Mouse (Mus musculus): ENCODE data around the gene Dgat2. TPM values are rescaled to one million over a fixed set of nuclear protein-coding genes. Genes with fewer than 3 reads are reported as not detected.

The Dgat2 gene
- polyA plus RNA-seq, 1 experiment from 2014 or later = 194 TPM

DNA sequence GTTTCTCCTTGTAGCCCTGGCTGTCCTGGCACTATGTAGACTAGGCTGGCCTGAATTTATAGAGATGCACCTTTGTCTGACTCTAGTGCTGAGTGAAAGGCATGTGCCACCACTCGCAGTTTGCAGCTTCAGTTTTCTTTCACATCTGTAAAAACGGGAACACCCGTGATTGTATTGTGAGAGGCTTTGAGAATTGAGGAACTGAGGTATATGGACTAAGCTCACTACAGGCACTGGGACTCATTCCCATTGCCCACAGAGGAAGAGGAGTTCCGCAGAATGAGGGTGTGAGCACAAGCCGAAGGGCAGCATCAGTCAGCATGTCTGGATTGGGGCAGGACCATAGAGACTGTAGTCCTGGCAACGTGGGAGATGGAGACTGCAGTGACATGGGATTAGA, 1.2 kb upstream of the Dgat2 start:
- Histone ChIP-seq H3K9ac (ENCODE audit: low read depth, low read length) (no peak overlapping the region), H3K36me3 (ENCODE audit: control insufficient read depth, insufficient read depth) (no peaks in the 10 kb centered on the region), H3K27me3 (ENCODE audit: control insufficient read depth, insufficient read depth, low read depth, low read length) (peaks cover 9% of the 10 kb centered on the region), H3K9me3 (replicated peaks; ENCODE audit: control insufficient read depth, low read length) (no peaks in the 10 kb centered on the region), H3K4me1 (ENCODE audit: control insufficient read depth, low read depth, low read length) (peaks cover 19% of the 10 kb centered on the region), H3K4me2 (ENCODE audit: low read depth, low read length) (peak overlapping the region; percentile 78), H3K27ac (ENCODE audit: low read length) (0 out of 2 replicates have a peak overlapping the region, but pooled peaks have one; percentile 33), H3K4me3 (ENCODE audit: low read depth, low read length) (no peak overlapping the region)
- ATAC-seq (ENCODE audit: low read depth) = no peak
- 17% methylated on average over 6 of the region's 6 CpGs for WGBS (ENCODE audit: insufficient replicate concordance)

DNA sequence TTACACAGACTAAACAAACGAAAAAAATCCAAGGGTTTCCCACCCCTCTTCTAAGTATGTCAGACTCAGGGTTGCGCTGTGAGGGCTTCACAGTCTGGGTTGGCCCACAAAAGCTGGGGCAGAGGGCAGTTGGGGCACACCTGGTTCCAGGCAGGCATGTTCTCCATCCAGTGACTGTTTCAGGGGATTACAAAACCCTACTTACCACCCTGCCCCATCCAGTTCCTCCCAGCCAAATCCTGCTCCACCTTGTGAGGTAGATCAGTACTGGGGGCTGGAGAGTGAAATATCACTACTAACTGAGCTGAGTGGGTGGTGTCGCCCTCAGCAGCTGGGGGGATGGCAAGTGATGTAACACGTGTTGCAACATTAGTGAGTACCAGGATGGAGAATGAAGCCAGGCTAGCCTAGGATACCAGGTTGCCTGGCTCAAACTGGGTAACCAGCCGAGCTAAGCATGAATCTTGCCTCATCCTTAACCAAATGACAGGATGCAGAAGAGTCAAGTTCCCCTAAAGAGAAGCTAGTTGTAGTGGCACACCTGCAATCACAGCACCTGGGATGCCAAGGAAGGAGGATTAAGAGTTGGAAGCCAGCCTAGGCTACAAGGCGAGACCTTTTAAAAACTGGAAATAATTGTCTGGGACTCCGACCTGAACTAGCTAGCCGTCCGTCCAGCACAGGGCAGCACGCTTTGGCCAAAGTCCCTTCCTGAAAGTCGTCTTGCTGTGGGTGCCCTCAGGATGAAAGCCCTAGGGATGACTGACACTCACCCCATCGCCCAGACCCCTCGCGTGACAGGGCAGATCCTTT, 694 bp downstream of the Dgat2 start:
- peak overlapping the region; percentile 71 for H3K27ac ChIP-seq (ENCODE audit: low read length)
- peaks cover 14% of the 10 kb centered on the region for H3K4me1 ChIP-seq (ENCODE audit: control insufficient read depth, low read depth, low read length)
- H3K36me3 ChIP-seq (ENCODE audit: control insufficient read depth, insufficient read depth) = no peaks in the 10 kb centered on the region
- peak overlapping the region; percentile 78 for H3K4me2 ChIP-seq (ENCODE audit: low read depth, low read length)
- peaks cover 9% of the 10 kb centered on the region for H3K27me3 ChIP-seq (ENCODE audit: control insufficient read depth, insufficient read depth, low read depth, low read length)
- H3K4me3 ChIP-seq (ENCODE audit: low read depth, low read length) = peak overlapping the region; percentile 68
- WGBS (ENCODE audit: insufficient replicate concordance) = 15% methylated on average over 14 of the region's 14 CpGs
- H3K9ac ChIP-seq (ENCODE audit: low read depth, low read length) = peak overlapping the region; percentile 71
- H3K9me3 ChIP-seq (replicated peaks; ENCODE audit: control insufficient read depth, low read length) = no peaks in the 10 kb centered on the region
- peak; percentile 1; the same call in 1 of the 2 replicates for ATAC-seq (ENCODE audit: low read depth)

DNA sequence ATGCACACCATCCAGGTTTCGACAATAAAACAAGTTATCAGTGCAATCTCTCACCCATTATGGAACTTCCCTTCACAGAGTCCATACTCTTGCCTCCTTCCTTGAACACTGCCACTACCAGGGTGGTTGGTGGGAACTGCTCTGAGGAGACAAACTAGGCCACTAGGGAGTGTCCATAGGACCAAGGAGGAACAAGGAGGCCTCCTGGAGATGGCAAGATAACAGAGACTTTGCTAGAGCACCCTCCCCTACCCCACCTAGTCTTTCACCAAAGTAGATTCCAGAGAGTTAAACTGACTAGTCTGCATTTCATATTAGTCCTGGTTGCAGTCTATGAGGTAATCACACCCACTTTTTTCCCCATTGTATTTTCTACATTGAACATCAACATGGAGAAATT, 2.4 kb downstream of the Dgat2 start:
- H3K4me3 ChIP-seq (ENCODE audit: low read depth, low read length) = peak overlapping the region; percentile 68
- no peak overlapping the region; the same call in 1 of the 2 replicates for H3K27ac ChIP-seq (ENCODE audit: low read length)
- H3K36me3 ChIP-seq (ENCODE audit: control insufficient read depth, insufficient read depth) = no peaks in the 10 kb centered on the region
- H3K9me3 ChIP-seq (replicated peaks; ENCODE audit: control insufficient read depth, low read length) = no peaks in the 10 kb centered on the region
- H3K27me3 ChIP-seq (ENCODE audit: control insufficient read depth, insufficient read depth, low read depth, low read length) = peaks cover 9% of the 10 kb centered on the region
- ATAC-seq (ENCODE audit: low read depth) = no peak
- H3K9ac ChIP-seq (ENCODE audit: low read depth, low read length) = peak overlapping the region; percentile 36; the same call in 1 of the 2 replicates
- 36% methylated on average over 1 of the region's 1 CpGs for WGBS (ENCODE audit: insufficient replicate concordance)
- peaks cover 18% of the 10 kb centered on the region for H3K4me1 ChIP-seq (ENCODE audit: control insufficient read depth, low read depth, low read length)
- H3K4me2 ChIP-seq (ENCODE audit: low read depth, low read length) = peak overlapping the region; percentile 78

DNA sequence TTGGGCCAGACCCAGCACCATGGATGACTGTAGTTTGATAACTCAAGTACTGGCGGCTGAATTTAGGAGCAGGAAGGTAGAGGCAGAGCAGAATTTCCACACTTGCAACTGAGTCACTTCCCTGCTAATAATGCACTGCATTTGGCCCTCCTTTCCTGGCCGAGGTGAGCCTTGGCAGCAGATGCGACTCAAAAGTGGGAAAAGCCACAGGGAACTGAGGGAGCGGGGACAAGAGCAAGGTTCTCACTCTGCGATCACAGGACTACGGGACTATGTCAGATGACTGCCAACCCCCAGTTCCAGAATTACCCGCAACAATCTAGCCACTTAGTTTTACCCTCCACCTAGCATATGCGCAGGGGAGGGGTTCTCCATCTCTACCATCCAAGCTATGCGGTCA, 3.2 kb downstream of the Dgat2 start:
- peaks cover 18% of the 10 kb centered on the region for H3K4me1 ChIP-seq (ENCODE audit: control insufficient read depth, low read depth, low read length)
- peaks cover 9% of the 10 kb centered on the region for H3K27me3 ChIP-seq (ENCODE audit: control insufficient read depth, insufficient read depth, low read depth, low read length)
- no peaks in the 10 kb centered on the region for H3K9me3 ChIP-seq (replicated peaks; ENCODE audit: control insufficient read depth, low read length)
- H3K36me3 ChIP-seq (ENCODE audit: control insufficient read depth, insufficient read depth) = no peaks in the 10 kb centered on the region
- no peak overlapping the region for H3K27ac ChIP-seq (ENCODE audit: low read length)
- 74% methylated on average over 9 of the region's 9 CpGs for WGBS (ENCODE audit: insufficient replicate concordance)
- peak overlapping the region; percentile 78; the same call in 1 of the 2 replicates for H3K4me2 ChIP-seq (ENCODE audit: low read depth, low read length)
- no peak overlapping the region for H3K9ac ChIP-seq (ENCODE audit: low read depth, low read length)
- ATAC-seq (ENCODE audit: low read depth) = no peak
- H3K4me3 ChIP-seq (ENCODE audit: low read depth, low read length) = peak overlapping the region; percentile 68

DNA sequence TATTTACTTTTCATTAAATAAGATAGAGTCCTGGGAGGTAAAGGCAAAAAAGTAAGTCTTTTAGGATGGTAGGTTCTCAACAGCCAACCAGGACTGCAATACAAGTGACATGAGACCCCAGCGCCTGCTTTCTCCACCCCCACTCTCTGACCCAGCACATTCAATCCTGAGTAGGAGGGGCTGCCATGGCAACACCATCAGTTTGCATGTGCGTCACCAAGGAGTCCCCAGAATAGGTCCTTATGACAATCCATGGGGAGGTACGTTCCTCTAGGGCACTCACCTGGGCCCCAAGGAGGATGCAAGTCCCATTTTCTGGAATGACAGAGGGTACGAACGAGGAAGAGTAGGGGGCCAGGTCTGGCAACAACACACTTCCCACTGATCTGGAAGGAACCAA, 5.1 kb downstream of the Dgat2 start:
- Histone ChIP-seq H3K4me2 (ENCODE audit: low read depth, low read length) (no peak overlapping the region), H3K9me3 (replicated peaks; ENCODE audit: control insufficient read depth, low read length) (no peaks in the 10 kb centered on the region), H3K9ac (ENCODE audit: low read depth, low read length) (no peak overlapping the region), H3K4me1 (ENCODE audit: control insufficient read depth, low read depth, low read length) (peaks cover 19% of the 10 kb centered on the region), H3K27ac (ENCODE audit: low read length) (no peak overlapping the region), H3K4me3 (ENCODE audit: low read depth, low read length) (no peak overlapping the region), H3K36me3 (ENCODE audit: control insufficient read depth, insufficient read depth) (no peaks in the 10 kb centered on the region), H3K27me3 (ENCODE audit: control insufficient read depth, insufficient read depth, low read depth, low read length) (peaks cover 8% of the 10 kb centered on the region)
- whole genome bisulfite sequencing (ENCODE audit: insufficient replicate concordance) = 66% methylated on average over 5 of the region's 5 CpGs
- ATAC-seq (ENCODE audit: low read depth) = no peak

DNA sequence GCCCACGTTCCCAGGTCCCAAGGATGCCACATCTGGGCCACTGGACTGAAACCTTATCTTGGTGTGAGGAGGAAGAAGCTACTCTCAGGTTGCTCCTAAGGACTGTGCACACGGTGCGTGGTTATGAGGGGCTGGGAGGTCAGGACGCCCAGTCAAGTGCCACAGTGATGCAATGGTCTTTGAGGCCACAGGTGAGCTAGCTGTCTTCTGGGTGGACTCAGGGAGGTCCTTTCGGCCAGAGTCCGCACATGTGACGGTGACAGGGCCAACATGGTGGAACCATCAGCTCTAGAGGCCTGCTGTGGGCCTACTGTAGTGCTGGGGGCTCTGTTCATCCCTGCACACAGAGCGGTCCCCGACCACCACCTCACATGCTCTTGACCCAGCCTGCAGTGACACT, 6.9 kb downstream of the Dgat2 start:
- H3K9me3 ChIP-seq (replicated peaks; ENCODE audit: control insufficient read depth, low read length) = no peaks in the 10 kb centered on the region
- H3K36me3 ChIP-seq (ENCODE audit: control insufficient read depth, insufficient read depth) = no peaks in the 10 kb centered on the region
- no peaks in the 10 kb centered on the region for H3K27me3 ChIP-seq (ENCODE audit: control insufficient read depth, insufficient read depth, low read depth, low read length)
- WGBS (ENCODE audit: insufficient replicate concordance) = 70% methylated on average over 9 of the region's 9 CpGs
- H3K9ac ChIP-seq (ENCODE audit: low read depth, low read length) = no peak overlapping the region
- peaks cover 17% of the 10 kb centered on the region for H3K4me1 ChIP-seq (ENCODE audit: control insufficient read depth, low read depth, low read length)
- H3K4me3 ChIP-seq (ENCODE audit: low read depth, low read length) = no peak overlapping the region
- H3K27ac ChIP-seq (ENCODE audit: low read length) = no peak overlapping the region
- no peak overlapping the region for H3K4me2 ChIP-seq (ENCODE audit: low read depth, low read length)
- peak; percentile 32; the same call in 1 of the 2 replicates for ATAC-seq (ENCODE audit: low read depth)

DNA sequence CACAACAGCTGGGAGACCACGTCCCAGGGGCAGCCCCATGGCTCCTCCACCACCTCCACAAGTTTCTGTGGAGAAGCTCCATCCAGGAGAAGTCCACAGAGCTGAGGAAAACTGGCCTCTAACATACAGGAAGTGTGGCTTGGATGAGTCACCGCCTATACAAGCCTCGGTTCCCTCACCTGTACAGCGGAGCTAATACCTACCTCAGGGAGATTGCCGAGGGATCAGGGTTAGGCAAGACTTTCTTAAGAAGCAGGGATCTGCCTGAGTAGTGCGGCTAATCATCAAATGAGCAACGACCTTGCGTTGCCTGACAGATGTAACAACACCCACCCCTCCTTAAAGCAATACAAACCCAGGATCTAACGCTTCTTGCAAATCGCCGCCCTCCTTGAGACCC, 7.4 kb downstream of the Dgat2 start:
- no peak overlapping the region for H3K9ac ChIP-seq (ENCODE audit: low read depth, low read length)

DNA sequence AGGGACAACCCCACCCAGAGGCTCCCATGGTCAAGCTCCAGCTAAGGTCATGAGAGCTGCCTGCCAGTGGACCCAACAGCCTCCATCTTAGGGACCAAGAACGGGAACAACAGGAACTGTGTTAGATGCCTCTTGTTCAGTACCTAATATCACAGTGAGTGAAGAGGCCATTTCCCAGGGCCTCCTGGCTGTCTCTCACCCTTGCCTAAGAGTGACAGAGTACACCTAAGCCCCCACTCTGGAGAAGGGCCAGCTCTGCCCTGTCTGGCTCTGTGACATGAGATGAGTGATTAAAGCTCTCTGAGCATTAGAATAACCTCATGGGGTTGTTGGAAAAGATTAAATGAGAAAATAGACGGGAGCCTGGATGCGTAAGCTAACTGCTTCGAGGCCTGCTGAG, 8.5 kb downstream of the Dgat2 start:
- Histone ChIP-seq H3K27ac (ENCODE audit: low read length) (0 out of 2 replicates have a peak overlapping the region, but pooled peaks have one; percentile 5), H3K9ac (ENCODE audit: low read depth, low read length) (no peak overlapping the region), H3K4me1 (ENCODE audit: control insufficient read depth, low read depth, low read length) (peaks cover 19% of the 10 kb centered on the region), H3K4me2 (ENCODE audit: low read depth, low read length) (no peak overlapping the region), H3K9me3 (replicated peaks; ENCODE audit: control insufficient read depth, low read length) (no peaks in the 10 kb centered on the region), H3K36me3 (ENCODE audit: control insufficient read depth, insufficient read depth) (no peaks in the 10 kb centered on the region), H3K27me3 (ENCODE audit: control insufficient read depth, insufficient read depth, low read depth, low read length) (no peaks in the 10 kb centered on the region), H3K4me3 (ENCODE audit: low read depth, low read length) (no peak overlapping the region)
- 64% methylated on average over 4 of the region's 4 CpGs for WGBS (ENCODE audit: insufficient replicate concordance)
- peak; percentile 27; the same call in 1 of the 2 replicates for ATAC-seq (ENCODE audit: low read depth)

More for the DNA sequence above, 7.4 kb downstream of the Dgat2 start:
- no peak overlapping the region for H3K4me2 ChIP-seq (ENCODE audit: low read depth, low read length)
- no peaks in the 10 kb centered on the region for H3K27me3 ChIP-seq (ENCODE audit: control insufficient read depth, insufficient read depth, low read depth, low read length)
- H3K9me3 ChIP-seq (replicated peaks; ENCODE audit: control insufficient read depth, low read length) = no peaks in the 10 kb centered on the region
- H3K27ac ChIP-seq (ENCODE audit: low read length) = no peak overlapping the region
- H3K4me1 ChIP-seq (ENCODE audit: control insufficient read depth, low read depth, low read length) = peaks cover 17% of the 10 kb centered on the region
- ATAC-seq (ENCODE audit: low read depth) = no peak
- H3K4me3 ChIP-seq (ENCODE audit: low read depth, low read length) = no peak overlapping the region
- WGBS (ENCODE audit: insufficient replicate concordance) = 57% methylated on average over 11 of the region's 11 CpGs
- no peaks in the 10 kb centered on the region for H3K36me3 ChIP-seq (ENCODE audit: control insufficient read depth, insufficient read depth)

DNA sequence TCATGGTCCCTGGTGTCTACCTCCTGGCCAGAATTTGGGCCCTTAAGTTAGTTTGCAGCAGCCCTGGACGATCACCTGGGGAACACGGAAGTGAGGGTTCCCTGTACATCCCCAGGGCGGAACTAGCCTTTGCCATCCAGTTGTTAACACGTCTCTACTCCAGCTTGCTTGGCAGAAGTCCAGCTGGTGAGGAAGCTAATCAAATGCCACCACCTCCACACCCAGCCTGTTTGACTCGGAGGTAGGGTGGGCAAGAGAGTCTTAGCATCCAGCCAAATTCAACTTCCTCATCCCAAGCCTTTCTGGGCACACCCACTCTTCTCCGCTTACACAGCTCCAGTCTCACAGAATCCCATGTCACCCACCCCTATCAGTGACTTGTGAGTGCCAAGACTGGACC, 9.6 kb downstream of the Dgat2 start:
- H3K4me1 ChIP-seq (ENCODE audit: control insufficient read depth, low read depth, low read length) = peaks cover 28% of the 10 kb centered on the region
- no peak overlapping the region for H3K9ac ChIP-seq (ENCODE audit: low read depth, low read length)
- 0 out of 2 replicates have a peak overlapping the region, but pooled peaks have one; percentile 7 for H3K27ac ChIP-seq (ENCODE audit: low read length)
- 51% methylated on average over 6 of the region's 6 CpGs for WGBS (ENCODE audit: insufficient replicate concordance)
- no peaks in the 10 kb centered on the region for H3K27me3 ChIP-seq (ENCODE audit: control insufficient read depth, insufficient read depth, low read depth, low read length)
- no peak overlapping the region for H3K4me3 ChIP-seq (ENCODE audit: low read depth, low read length)
- no peaks in the 10 kb centered on the region for H3K36me3 ChIP-seq (ENCODE audit: control insufficient read depth, insufficient read depth)
- ATAC-seq (ENCODE audit: low read depth) = no peak
- H3K4me2 ChIP-seq (ENCODE audit: low read depth, low read length) = no peak overlapping the region
- H3K9me3 ChIP-seq (replicated peaks; ENCODE audit: control insufficient read depth, low read length) = no peaks in the 10 kb centered on the region

Measured in liver, embryonic 16.5 days (tissue).